Mouse (Mus musculus) hindbrain, embryonic 15.5 days (tissue): Measurements from ENCODE around the gene G6pc. TPM values are rescaled to one million over a fixed set of nuclear protein-coding genes. Genes with fewer than 3 reads are reported as not detected.

Source experiments
- ATAC-seq: fragments of 200-750 bp; cut with Nextera tagmentation; 2 replicates; pipeline ENCODE4 v1.8.0; 2017; ENCODE audit warnings: low read depth, moderate number of reproducible peaks, moderate TSS enrichment; ENCODE audit not compliant: low FRiP score
- H3K27ac ChIP-seq: fragments of 300-500 bp; sonication (generic); replicated peaks from 2 replicates; pipeline ENCODE4 v1.5.1; 2015; ENCODE audit warnings: mild to moderate bottlenecking, inconsistent platforms
- H3K27me3 ChIP-seq: fragments of 300-500 bp; sonication (generic); 2 replicates; pipeline ENCODE4 v1.6.1; 2015; ENCODE audit warnings: control low read depth, inconsistent platforms
- H3K36me3 ChIP-seq: fragments of 300-500 bp; sonication (generic); 2 replicates; pipeline ENCODE4 v1.6.1; 2015; ENCODE audit warnings: control low read depth, inconsistent platforms
- H3K4me1 ChIP-seq: fragments of 300-500 bp; sonication (generic); replicated peaks from 2 replicates; pipeline ENCODE4 v1.6.1; 2015; ENCODE audit warnings: control low read depth, inconsistent platforms
- H3K4me2 ChIP-seq: fragments of 300-500 bp; sonication (generic); 2 replicates; pipeline ENCODE4 v1.6.1; 2015; ENCODE audit warnings: moderate library complexity, mild to moderate bottlenecking, inconsistent platforms
- H3K4me3 ChIP-seq: fragments of 300-500 bp; sonication (generic); 2 replicates; pipeline ENCODE4 v1.5.1; 2015; ENCODE audit warnings: mild to moderate bottlenecking, inconsistent platforms
- H3K9ac ChIP-seq: fragments of 300-500 bp; sonication (generic); 2 replicates; pipeline ENCODE4 v1.6.1; 2015; ENCODE audit warnings: inconsistent platforms
- H3K9me3 ChIP-seq: fragments of 300-500 bp; sonication (generic); 2 replicates; pipeline ENCODE4 v1.6.1; 2016; ENCODE audit warnings: control low read depth, inconsistent platforms
- WGBS: fragments of 180-500 bp; shearing (Covaris S2); methylation state at CpG from one replicate; pipeline ENCODE4 v1.1.7; 2015; 5-methylcytosine and 5-hydroxymethylcytosine counted together
- polyA plus RNA-seq: library from polyadenylated mRNA; unstranded; fragments of >200 nt; fragmentation: Nextera tagmentation; extraction: Ambion mirVana; gene quantifications from 2 replicates; pipeline ENCODE4 v1.2.1, GENCODE M21; 2015

The G6pc gene
- polyA plus RNA-seq, 1 experiment from 2014 or later = not detected

GRCm38 (mm10) chr11:101335685-101336084 is 31.7 kb upstream of the G6pc start:
- H3K4me2 ChIP-seq = no peak overlapping the region
- peaks cover 17% of the 10 kb centered on the region for H3K4me1 ChIP-seq
- H3K9me3 ChIP-seq = no peaks in the 10 kb centered on the region
- no peak overlapping the region for H3K4me3 ChIP-seq
- no peak for ATAC-seq
- no peaks in the 10 kb centered on the region for H3K27me3 ChIP-seq
- 85% methylated on average over 9 of the region's 9 CpGs for WGBS
- no peaks in the 10 kb centered on the region for H3K36me3 ChIP-seq
- H3K9ac ChIP-seq = no peak overlapping the region
- H3K27ac ChIP-seq = no peak overlapping the region

- Histone ChIP-seq H3K9me3 (no peaks in the 10 kb centered on the region), H3K4me3 (peak overlapping the region; percentile 33), H3K4me1 (peaks cover 17% of the 10 kb centered on the region), H3K36me3 (no peaks in the 10 kb centered on the region), H3K9ac (peak overlapping the region; percentile 40), H3K4me2 (peak overlapping the region; percentile 63), H3K27ac (peak overlapping the region; percentile 71), H3K27me3 (no peaks in the 10 kb centered on the region)
- ATAC-seq = peak; percentile 88
- WGBS = 1% methylated on average over 9 of the region's 9 CpGs
These were observed 29.1 kb upstream of the G6pc start for GRCm38 (mm10) chr11:101338123-101338760.

GRCm38 (mm10) chr11:101347083-101347775 is 20.1 kb upstream of the G6pc start:
- Histone ChIP-seq H3K4me2 (no peak overlapping the region), H3K27me3 (no peaks in the 10 kb centered on the region), H3K9ac (no peak overlapping the region), H3K27ac (no peak overlapping the region), H3K4me1 (no peaks in the 10 kb centered on the region), H3K36me3 (no peaks in the 10 kb centered on the region), H3K9me3 (no peaks in the 10 kb centered on the region), H3K4me3 (no peak overlapping the region)
- 82% methylated on average over 10 of the region's 10 CpGs for WGBS
- ATAC-seq = no peak

- WGBS = 79% methylated on average over 7 of the region's 7 CpGs
- H3K36me3 ChIP-seq = no peaks in the 10 kb centered on the region
- no peak overlapping the region for H3K9ac ChIP-seq
- no peaks in the 10 kb centered on the region for H3K4me1 ChIP-seq
- H3K27ac ChIP-seq = no peak overlapping the region
- no peak for ATAC-seq
- H3K4me2 ChIP-seq = no peak overlapping the region
- no peaks in the 10 kb centered on the region for H3K9me3 ChIP-seq
- no peak overlapping the region for H3K4me3 ChIP-seq
- no peaks in the 10 kb centered on the region for H3K27me3 ChIP-seq
These were observed 18.6 kb upstream of the G6pc start for GRCm38 (mm10) chr11:101348774-101349173.

GRCm38 (mm10) chr11:101349216-101349615 is 18.1 kb upstream of the G6pc start:
- Histone ChIP-seq H3K9ac (no peak overlapping the region), H3K4me3 (no peak overlapping the region), H3K9me3 (no peaks in the 10 kb centered on the region), H3K36me3 (no peaks in the 10 kb centered on the region), H3K27ac (no peak overlapping the region), H3K4me2 (no peak overlapping the region), H3K4me1 (no peaks in the 10 kb centered on the region), H3K27me3 (no peaks in the 10 kb centered on the region)
- 81% methylated on average over 3 of the region's 3 CpGs for WGBS
- no peak for ATAC-seq

GRCm38 (mm10) chr11:101351100-101351720 is 16.2 kb upstream of the G6pc start:
- Histone ChIP-seq H3K36me3 (no peaks in the 10 kb centered on the region), H3K9ac (no peak overlapping the region), H3K27me3 (no peaks in the 10 kb centered on the region), H3K4me3 (no peak overlapping the region), H3K9me3 (no peaks in the 10 kb centered on the region), H3K4me1 (no peaks in the 10 kb centered on the region), H3K27ac (no peak overlapping the region), H3K4me2 (no peak overlapping the region)
- 74% methylated on average over 11 of the region's 11 CpGs for WGBS
- no peak for ATAC-seq

- no peaks in the 10 kb centered on the region for H3K36me3 ChIP-seq
- no peak overlapping the region for H3K4me3 ChIP-seq
- no peaks in the 10 kb centered on the region for H3K4me1 ChIP-seq
- no peaks in the 10 kb centered on the region for H3K27me3 ChIP-seq
- H3K27ac ChIP-seq = no peak overlapping the region
- no peak for ATAC-seq
- no peak overlapping the region for H3K9ac ChIP-seq
- no peak overlapping the region for H3K4me2 ChIP-seq
- WGBS = 67% methylated on average over 3 of the region's 3 CpGs
- H3K9me3 ChIP-seq = no peaks in the 10 kb centered on the region
These were observed 15.6 kb upstream of the G6pc start for GRCm38 (mm10) chr11:101351721-101352111.

GRCm38 (mm10) chr11:101353436-101353835 is 13.9 kb upstream of the G6pc start:
- Histone ChIP-seq H3K9me3 (no peaks in the 10 kb centered on the region), H3K4me1 (no peaks in the 10 kb centered on the region), H3K27me3 (no peaks in the 10 kb centered on the region), H3K27ac (no peak overlapping the region), H3K9ac (no peak overlapping the region), H3K4me3 (no peak overlapping the region), H3K36me3 (no peaks in the 10 kb centered on the region), H3K4me2 (no peak overlapping the region)
- 93% methylated on average over 12 of the region's 12 CpGs for WGBS
- no peak for ATAC-seq

- no peaks in the 10 kb centered on the region for H3K27me3 ChIP-seq
- no peaks in the 10 kb centered on the region for H3K36me3 ChIP-seq
- 84% methylated on average over 5 of the region's 5 CpGs for WGBS
- H3K4me2 ChIP-seq = no peak overlapping the region
- H3K9ac ChIP-seq = no peak overlapping the region
- H3K4me3 ChIP-seq = no peak overlapping the region
- no peak for ATAC-seq
- no peak overlapping the region for H3K27ac ChIP-seq
- H3K9me3 ChIP-seq = no peaks in the 10 kb centered on the region
- no peaks in the 10 kb centered on the region for H3K4me1 ChIP-seq
These were observed 12.8 kb upstream of the G6pc start for GRCm38 (mm10) chr11:101354438-101355010.

GRCm38 (mm10) chr11:101355916-101356315 is 11.4 kb upstream of the G6pc start:
- Histone ChIP-seq H3K27ac (no peak overlapping the region), H3K4me3 (no peak overlapping the region), H3K36me3 (no peaks in the 10 kb centered on the region), H3K4me1 (no peaks in the 10 kb centered on the region), H3K9me3 (no peaks in the 10 kb centered on the region), H3K9ac (no peak overlapping the region), H3K27me3 (no peaks in the 10 kb centered on the region), H3K4me2 (no peak overlapping the region)
- ATAC-seq = no peak
- WGBS = 81% methylated on average over 2 of the region's 2 CpGs

- no peak overlapping the region for H3K4me3 ChIP-seq
These were observed 9.7 kb upstream of the G6pc start for GRCm38 (mm10) chr11:101357505-101358182.

GRCm38 (mm10) chr11:101359776-101360175 is 7.6 kb upstream of the G6pc start:
- no peak overlapping the region for H3K4me3 ChIP-seq
- WGBS = 82% methylated on average over 9 of the region's 9 CpGs
- H3K4me2 ChIP-seq = no peak overlapping the region
- H3K9me3 ChIP-seq = no peaks in the 10 kb centered on the region
- no peaks in the 10 kb centered on the region for H3K4me1 ChIP-seq
- H3K9ac ChIP-seq = no peak overlapping the region
- H3K27me3 ChIP-seq = no peaks in the 10 kb centered on the region
- ATAC-seq = no peak
- H3K27ac ChIP-seq = no peak overlapping the region
- H3K36me3 ChIP-seq = no peaks in the 10 kb centered on the region

More at GRCm38 (mm10) chr11:101357505-101358182, 9.7 kb upstream of the G6pc start:
- H3K27me3 ChIP-seq = no peaks in the 10 kb centered on the region
- no peak overlapping the region for H3K4me2 ChIP-seq
- H3K27ac ChIP-seq = no peak overlapping the region
- H3K36me3 ChIP-seq = no peaks in the 10 kb centered on the region
- no peak overlapping the region for H3K9ac ChIP-seq
- ATAC-seq = no peak
- H3K4me1 ChIP-seq = no peaks in the 10 kb centered on the region
- WGBS = 85% methylated on average over 3 of the region's 3 CpGs
- no peaks in the 10 kb centered on the region for H3K9me3 ChIP-seq
